Mouse (Mus musculus) embryonic facial prominence, embryonic 14.5 days (tissue): ENCODE measurements around the gene Medag. TPM values are rescaled to one million over a fixed set of nuclear protein-coding genes. Genes with fewer than 3 reads are reported as not detected.

Source experiments
- ATAC-seq: fragments of 200-750 bp; cut with Nextera tagmentation; 2 replicates; pipeline ENCODE4 v1.8.0; 2017; ENCODE audit warnings: low read depth, moderate number of reproducible peaks, moderate TSS enrichment
- DNase-seq: peaks from one replicate; pipeline ENCODE4 v3.0.0-alpha.2; 2015; ENCODE audit warnings: low spot score
- H3K27ac ChIP-seq: fragments of 300-500 bp; sonication (generic); replicated peaks from 2 replicates; pipeline ENCODE4 v1.5.1; 2014; ENCODE audit warnings: low read depth, mild to moderate bottlenecking, low read length, moderate library complexity
- H3K27me3 ChIP-seq: fragments of 300-500 bp; sonication (generic); replicated peaks from 2 replicates; pipeline ENCODE4 v1.6.1; 2014; ENCODE audit warnings: low read length; ENCODE audit not compliant: control insufficient read depth, insufficient read depth
- H3K36me3 ChIP-seq: fragments of 300-500 bp; sonication (generic); 2 replicates; pipeline ENCODE4 v1.6.1; 2014; ENCODE audit warnings: low read length, mixed read lengths; ENCODE audit not compliant: control insufficient read depth, insufficient read depth
- H3K4me1 ChIP-seq: fragments of 300-500 bp; sonication (generic); 2 replicates; pipeline ENCODE4 v1.6.1; 2014; ENCODE audit warnings: antibody characterized with exemption, low read length; ENCODE audit not compliant: control insufficient read depth, insufficient read depth
- H3K4me2 ChIP-seq: fragments of 300-500 bp; sonication (generic); 2 replicates; pipeline ENCODE4 v1.6.1; 2014; ENCODE audit warnings: low read depth, mild to moderate bottlenecking, low read length, moderate library complexity, mixed read lengths
- H3K4me3 ChIP-seq: fragments of 300-500 bp; sonication (generic); 2 replicates; pipeline ENCODE4 v1.5.1; 2014; ENCODE audit warnings: low read depth, mild to moderate bottlenecking, low read length
- H3K9ac ChIP-seq: fragments of 300-500 bp; sonication (generic); 2 replicates; pipeline ENCODE4 v1.6.1; 2014; ENCODE audit warnings: low read depth, mild to moderate bottlenecking, low read length, moderate library complexity, mixed read lengths
- H3K9me3 ChIP-seq: fragments of 300-500 bp; sonication (generic); 2 replicates; pipeline ENCODE4 v1.6.1; 2016; ENCODE audit warnings: low read length; ENCODE audit not compliant: control insufficient read depth
- WGBS: fragments of 180-500 bp; shearing (Covaris S2); extraction: QIAGEN DNeasy Blood & Tissue Kit; methylation state at CpG from one replicate; pipeline ENCODE4 v1.1.7; 2014; 5-methylcytosine and 5-hydroxymethylcytosine counted together
- polyA plus RNA-seq: library from polyadenylated mRNA; unstranded; fragments of >200 nt; fragmentation: Nextera tagmentation; extraction: Ambion mirVana; gene quantifications from 2 replicates; pipeline ENCODE4 v1.2.1, GENCODE M21; 2014

Gene Medag
- polyA plus RNA-seq, result 3.1 and 3.3 TPM in 2 replicates

DNA sequence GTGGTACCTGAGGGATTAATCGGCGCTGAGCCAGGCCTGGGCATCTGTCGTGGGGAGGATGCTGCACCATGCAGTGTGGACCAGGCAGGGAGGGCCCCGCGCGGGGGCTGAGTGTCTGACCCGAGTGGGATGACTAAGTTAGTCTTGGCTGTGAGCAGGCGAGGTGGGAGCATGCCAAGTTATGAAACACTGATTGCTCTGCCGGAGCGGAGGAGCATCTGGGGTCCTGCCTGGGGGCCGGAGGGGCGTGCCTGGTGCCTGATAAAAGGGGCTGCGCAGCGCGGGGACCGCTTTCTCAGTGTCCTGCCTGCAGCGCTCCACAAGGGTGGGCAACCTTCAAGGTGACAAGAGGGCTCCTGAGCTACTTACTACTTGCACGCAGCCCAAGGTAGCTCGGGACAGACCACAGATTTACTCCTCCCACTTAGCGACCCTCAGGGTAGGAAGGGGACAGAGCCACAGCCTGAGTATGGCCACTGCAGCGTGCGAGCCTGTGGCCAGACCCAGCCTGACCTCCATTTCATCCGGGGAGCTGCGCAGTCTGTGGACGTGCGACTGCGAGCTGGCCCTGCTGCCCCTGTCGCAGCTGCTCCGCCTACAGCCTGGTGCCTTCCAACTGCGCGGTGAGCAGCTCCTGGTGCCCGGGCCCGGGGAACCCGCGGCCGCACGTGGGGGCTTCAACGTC, at the start of gene Medag:
Gene Medag, plus strand, starts transcription at position 241 of the 685 bp plus-strand sequence.
- Histone ChIP-seq H3K36me3 (no peaks in the 10 kb centered on the region), H3K27ac (no peak within 1 kb of the TSS), H3K9me3 (no peaks in the 10 kb centered on the region), H3K4me3 (peak within 1 kb of the TSS; percentile 42), H3K27me3 (peaks cover 6% of the 10 kb centered on the region; the same call in 1 of the 2 replicates), H3K4me1 (peaks cover 14% of the 10 kb centered on the region), H3K4me2 (peak within 1 kb of the TSS; percentile 76), H3K9ac (peak within 1 kb of the TSS; percentile 58)
- DNase-seq, result peak; percentile 85
- peak; percentile 77 for ATAC-seq
- WGBS, result 5% methylated on average over 34 of the region's 38 CpGs

DNA sequence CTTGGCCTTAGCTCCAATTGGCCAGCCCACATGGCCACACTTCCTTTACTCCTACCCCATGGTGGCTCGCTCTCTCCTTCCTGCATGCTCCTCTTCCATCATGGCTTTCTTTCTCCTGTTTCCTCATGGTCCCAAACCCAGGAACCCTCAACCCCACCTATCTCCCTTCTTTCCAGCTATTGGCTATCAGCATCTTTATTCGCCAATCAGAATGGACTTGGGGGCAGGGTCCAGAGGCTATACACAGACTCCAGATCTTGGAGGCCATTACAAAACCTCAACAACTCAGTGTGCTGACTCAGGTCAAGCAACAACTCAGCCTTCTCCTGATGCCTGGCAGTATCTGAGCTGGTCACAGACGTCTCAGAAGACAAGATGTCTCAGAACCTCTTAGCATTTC, 48.9 kb upstream of the Medag start:
- Histone ChIP-seq H3K4me3 (no peak overlapping the region), H3K4me2 (no peak overlapping the region), H3K27ac (no peak overlapping the region), H3K9me3 (no peaks in the 10 kb centered on the region), H3K4me1 (no peaks in the 10 kb centered on the region), H3K9ac (no peak overlapping the region), H3K27me3 (no peaks in the 10 kb centered on the region), H3K36me3 (no peaks in the 10 kb centered on the region)
- 84% methylated on average over 3 of the region's 3 CpGs for WGBS
- ATAC-seq (no peak), DNase-seq (no peak)

DNA sequence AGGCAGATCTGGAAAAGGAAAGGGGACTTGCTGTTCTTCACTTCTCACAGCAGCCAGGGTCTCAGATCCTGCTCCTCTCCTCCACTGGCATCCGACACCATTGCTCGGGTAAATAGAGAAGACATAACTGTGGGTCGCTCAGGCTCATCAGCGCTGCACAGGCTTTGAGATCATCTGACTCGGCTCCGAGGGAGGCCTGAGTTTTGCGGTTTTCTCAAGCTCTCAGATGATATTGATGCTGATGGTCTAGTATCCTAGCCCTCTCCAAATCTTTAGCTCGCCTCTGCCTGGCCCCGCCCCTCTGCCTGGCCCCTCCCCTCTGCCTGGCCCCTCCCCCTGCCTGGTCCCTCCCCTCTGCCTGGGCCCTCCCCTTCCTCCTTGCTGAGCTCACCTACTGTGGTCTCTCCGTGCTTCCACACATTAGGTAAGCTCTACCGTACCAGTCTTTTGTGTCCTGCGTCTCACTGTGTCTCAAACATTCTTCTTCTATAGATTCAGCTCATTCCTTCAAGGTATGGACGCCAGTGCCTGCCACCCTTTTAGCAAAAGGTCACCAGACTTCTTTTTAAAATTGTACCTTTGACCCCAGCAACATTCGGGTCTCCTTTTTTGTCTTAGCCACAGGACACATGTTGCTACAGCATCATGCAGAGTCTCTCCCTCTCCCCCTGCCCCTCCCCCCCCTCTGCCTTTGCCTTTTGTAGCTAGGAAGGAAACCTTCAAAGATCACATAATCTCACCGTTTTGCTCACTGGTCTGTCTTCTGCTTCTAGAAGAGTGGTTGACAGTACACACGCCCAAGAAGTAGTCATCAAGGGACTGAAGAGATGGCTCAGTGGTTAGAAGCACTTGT, 47.4 kb upstream of the Medag start:
- DNase-seq, result no peak
- whole genome bisulfite sequencing, result 54% methylated on average over 16 of the region's 16 CpGs

DNA sequence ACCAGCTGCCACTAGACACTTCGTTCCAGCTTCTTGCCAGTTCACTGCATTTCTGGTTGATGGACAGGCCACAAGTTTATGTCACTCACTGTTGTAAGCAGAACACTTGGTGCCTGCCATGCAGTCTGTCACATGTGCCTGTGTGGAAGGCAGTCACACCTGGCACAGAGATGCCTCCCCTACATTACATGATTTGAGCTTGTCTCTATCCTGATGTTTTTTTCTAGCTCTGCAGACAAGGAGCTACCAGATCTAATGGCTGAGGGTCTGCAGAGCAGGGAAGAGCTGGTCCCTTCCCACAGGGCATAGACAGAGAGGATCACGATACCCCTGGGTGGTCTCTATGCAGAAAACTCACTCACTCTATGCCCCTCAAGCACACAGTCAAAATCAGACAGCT, 44.5 kb upstream of the Medag start:
- Histone ChIP-seq H3K36me3 (no peaks in the 10 kb centered on the region), H3K4me2 (no peak overlapping the region), H3K4me3 (no peak overlapping the region), H3K9me3 (no peaks in the 10 kb centered on the region), H3K27ac (no peak overlapping the region), H3K4me1 (peaks cover 20% of the 10 kb centered on the region), H3K27me3 (no peaks in the 10 kb centered on the region), H3K9ac (no peak overlapping the region)
- DNase-seq, result no peak
- 83% methylated on average over 2 of the region's 2 CpGs for WGBS
- ATAC-seq, result no peak

More for the DNA sequence above, 47.4 kb upstream of the Medag start:
- no peaks in the 10 kb centered on the region for H3K27me3 ChIP-seq
- no peak overlapping the region for H3K9ac ChIP-seq
- H3K27ac ChIP-seq, result no peak overlapping the region
- no peak for ATAC-seq
- H3K4me3 ChIP-seq, result no peak overlapping the region
- no peaks in the 10 kb centered on the region for H3K36me3 ChIP-seq
- peaks cover 13% of the 10 kb centered on the region for H3K4me1 ChIP-seq
- no peak overlapping the region for H3K4me2 ChIP-seq
- H3K9me3 ChIP-seq, result no peaks in the 10 kb centered on the region

DNA sequence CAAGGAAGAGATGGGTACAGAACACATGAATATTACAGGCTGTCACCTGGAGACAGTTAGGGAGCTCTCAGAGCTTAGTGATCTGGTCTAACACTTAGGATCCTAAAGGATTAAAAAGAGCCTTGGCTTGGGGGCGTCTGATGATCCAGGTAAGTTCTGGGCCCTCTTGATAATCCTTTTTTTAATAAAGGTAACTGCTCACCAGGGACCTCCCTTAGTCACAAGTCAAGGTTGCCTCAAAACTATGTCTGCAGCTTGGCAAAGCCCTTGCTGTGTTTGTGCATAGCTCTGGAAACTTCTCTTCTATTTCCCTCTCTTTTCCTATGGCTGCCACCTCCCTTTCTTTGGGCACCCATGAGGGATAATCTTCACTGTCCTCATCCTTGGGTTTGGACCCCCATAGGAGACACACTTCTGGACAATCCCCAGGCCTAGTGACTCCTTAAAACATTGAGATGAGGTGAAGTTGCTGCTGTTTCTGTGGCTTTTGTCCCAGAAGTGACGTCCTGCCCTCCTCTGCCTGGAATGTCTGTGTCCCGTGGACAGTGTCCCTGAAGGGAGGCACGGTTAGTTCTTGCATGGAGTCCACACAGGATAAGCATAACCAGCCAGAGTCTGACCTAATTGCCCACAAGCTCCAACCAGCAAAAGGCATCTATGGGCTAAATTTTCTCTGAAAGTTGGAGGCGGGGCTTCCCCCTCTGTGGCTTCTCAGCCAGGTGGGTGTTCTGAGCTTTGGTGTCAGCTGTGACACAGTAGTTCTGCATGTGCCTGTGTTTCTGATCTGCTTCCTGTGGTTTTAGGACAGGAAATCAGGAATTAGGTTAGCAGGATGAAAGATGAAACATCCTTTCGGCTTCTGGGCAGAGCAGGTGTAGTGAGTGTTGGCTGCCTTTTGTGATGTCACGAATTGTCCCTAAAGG, 43.7 kb upstream of the Medag start:
- no peaks in the 10 kb centered on the region for H3K36me3 ChIP-seq
- WGBS, result 42% methylated on average over 7 of the region's 7 CpGs
- H3K4me1 ChIP-seq, result peaks cover 20% of the 10 kb centered on the region
- H3K27ac ChIP-seq, result no peak overlapping the region
- no peaks in the 10 kb centered on the region for H3K9me3 ChIP-seq
- H3K4me3 ChIP-seq, result no peak overlapping the region
- H3K27me3 ChIP-seq, result no peaks in the 10 kb centered on the region
- H3K4me2 ChIP-seq, result no peak overlapping the region
- no peak for ATAC-seq
- DNase-seq, result no peak
- no peak overlapping the region for H3K9ac ChIP-seq

DNA sequence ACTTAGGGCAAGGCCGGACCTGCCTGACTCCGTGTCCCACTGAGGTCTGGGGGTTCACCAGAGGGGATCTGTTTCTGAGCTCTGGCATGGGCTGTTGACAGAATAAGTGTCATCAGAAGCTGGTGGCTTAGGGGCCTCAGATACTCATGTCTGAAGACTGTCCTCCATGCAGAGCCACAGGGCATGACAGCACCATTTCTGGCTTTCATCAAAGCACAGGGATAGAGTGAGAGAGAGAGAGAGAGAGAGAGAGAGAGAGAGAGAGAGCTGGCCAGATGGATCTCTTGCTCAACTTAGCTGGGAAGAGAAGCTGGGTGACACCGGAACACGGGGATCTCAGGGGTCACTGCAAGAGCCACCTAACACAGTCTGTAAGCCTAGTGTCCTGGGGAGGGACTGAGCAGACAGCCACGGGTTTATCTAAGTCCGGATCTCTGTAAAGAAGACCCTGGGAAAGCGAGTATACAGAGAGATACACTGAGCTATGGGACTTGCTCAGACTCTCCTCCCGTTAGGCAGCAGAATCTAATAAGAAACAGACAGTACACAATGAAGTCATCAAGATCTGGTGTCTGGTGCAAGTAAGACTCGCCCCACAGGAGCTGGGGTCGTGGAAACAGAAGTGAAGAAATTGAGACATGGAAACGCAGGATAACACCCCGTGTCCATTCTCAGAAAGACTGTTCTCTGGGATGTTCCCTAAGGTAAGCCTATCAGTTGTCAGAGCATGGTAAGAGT, 42.8 kb upstream of the Medag start:
- H3K4me3 ChIP-seq, result no peak overlapping the region
- H3K9me3 ChIP-seq, result no peaks in the 10 kb centered on the region
- ATAC-seq (peak; percentile 68; the same call in 1 of the 2 replicates), DNase-seq (no peak)
- peaks cover 22% of the 10 kb centered on the region for H3K4me1 ChIP-seq
- no peaks in the 10 kb centered on the region for H3K36me3 ChIP-seq
- H3K27ac ChIP-seq, result peak overlapping the region; percentile 61
- WGBS, result 22% methylated on average over 12 of the region's 12 CpGs
- peak overlapping the region; percentile 20 for H3K4me2 ChIP-seq
- no peaks in the 10 kb centered on the region for H3K27me3 ChIP-seq
- 0 out of 2 replicates have a peak overlapping the region, but pooled peaks have one; percentile 5 for H3K9ac ChIP-seq

DNA sequence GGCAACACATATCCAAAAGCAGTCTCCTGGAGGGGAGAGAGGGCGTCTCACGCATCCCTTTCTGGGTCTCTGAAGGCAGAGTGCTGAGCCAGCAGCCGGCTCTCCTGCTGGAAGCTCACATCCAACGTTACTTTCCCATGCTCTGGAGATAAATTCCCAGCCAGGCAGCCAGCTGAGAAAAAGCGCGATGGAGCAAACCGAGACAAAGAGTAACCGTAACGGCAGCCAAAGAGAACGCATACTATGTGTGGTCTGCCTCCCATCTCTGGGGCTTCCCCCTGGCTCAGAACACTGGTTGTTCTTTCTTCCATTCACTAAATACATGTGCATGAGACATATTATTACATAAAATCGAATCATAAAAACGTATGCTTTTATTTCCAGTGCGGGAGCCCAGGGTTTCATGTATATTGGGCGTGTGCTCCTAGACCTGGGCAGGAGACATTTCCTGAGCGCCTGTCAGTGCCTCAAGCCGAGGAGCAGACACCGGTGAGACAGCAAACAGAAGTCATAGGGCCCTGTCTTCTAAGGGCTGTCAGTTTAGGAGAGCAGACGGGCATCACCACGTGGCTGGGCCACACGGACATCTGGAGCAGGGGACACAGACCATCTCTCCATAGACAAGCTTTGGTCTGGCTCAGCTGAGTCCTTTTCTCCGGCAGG, 42.0 kb upstream of the Medag start:
- H3K27me3 ChIP-seq, result no peaks in the 10 kb centered on the region
- H3K4me2 ChIP-seq, result peak overlapping the region; percentile 20
- peak; percentile 72 for DNase-seq
- H3K9ac ChIP-seq, result no peak overlapping the region
- peaks cover 26% of the 10 kb centered on the region for H3K4me1 ChIP-seq
- 46% methylated on average over 19 of the region's 21 CpGs for WGBS
- H3K36me3 ChIP-seq, result no peaks in the 10 kb centered on the region
- no peak overlapping the region for H3K4me3 ChIP-seq
- peak; percentile 20; the same call in 1 of the 2 replicates for ATAC-seq
- H3K9me3 ChIP-seq, result no peaks in the 10 kb centered on the region
- peak overlapping the region; percentile 61 for H3K27ac ChIP-seq
